Mouse (Mus musculus) A20 (cell line): ENCODE results near the gene Fbxl7.
"Not testable (repeated sequence)": the region's sequence is repeated elsewhere in the genome, so short reads cannot be mapped to it uniquely, and the experiment has no call there.

Experiments
- DNase-seq: peaks from one replicate; pipeline ENCODE4 v3.0.0-alpha.2; 2011; ENCODE audit warnings: low read depth, low spot score

Fbxl7 gene

DNA sequence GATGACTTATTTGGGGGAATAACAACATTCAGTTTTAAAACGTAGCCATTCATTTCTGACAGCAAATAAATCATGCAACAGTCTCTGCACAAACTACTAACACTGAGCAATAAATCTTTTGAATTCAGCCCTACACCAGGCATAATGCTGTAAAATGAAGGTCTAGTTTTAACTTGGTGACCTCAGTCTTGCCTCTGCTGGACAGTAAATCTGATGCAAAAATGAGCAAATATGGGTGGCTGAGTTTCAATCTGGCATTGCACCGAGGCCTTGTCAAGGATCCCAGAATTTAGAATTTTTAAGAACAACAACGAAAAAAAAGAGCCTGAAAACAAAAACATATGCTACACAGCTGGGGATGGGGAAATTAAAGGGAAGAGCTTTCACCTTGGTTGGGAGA is 85.8 kb downstream of the Fbxl7 start:
- no peak for DNase-seq

DNA sequence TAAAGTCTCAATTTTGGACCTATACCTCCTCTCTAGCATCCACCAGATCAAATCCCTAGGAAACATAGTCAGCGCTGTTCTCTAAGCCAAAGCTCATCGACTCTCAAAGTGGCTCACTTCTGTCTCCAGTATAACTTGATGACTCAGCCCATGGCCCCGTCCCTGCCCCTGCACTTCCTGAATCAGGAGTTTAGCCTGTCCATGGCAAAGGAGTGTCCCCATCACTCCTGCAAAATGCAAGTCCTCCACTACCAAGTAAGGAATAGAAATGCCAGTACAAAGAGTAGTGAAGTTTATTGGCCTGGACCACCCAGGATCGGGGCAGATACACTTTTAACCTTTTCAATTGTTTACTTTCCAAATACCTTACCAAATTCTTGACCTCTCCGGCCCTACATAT is 91.3 kb downstream of the Fbxl7 start:
- DNase-seq, result no peak

DNA sequence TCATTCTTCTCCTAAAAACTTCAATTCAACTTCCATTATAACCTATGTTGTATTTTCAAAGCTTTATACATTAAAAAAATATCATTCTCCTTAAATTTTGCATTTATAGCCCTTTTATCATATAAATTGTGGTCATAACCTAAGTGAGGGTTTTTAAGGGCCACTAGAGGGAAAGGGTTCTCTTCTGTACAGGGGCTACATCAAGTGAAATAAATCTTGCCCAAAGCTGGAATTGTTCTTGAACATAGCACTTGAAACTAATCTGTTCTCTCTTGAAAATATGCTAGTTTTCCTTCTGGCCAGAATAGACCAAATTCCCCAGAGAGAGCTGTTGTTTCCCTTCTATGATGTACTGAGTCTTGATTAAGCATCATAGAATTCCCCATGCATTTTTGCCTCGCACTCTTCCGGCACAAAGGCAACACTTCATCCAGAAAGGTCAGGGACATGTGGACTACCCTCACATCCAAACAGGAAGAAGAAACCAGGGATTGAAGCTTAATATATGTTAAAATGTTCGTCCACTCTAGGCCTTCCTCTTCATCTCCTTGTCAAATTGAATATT is 95.8 kb downstream of the Fbxl7 start:
- no peak for DNase-seq

DNA sequence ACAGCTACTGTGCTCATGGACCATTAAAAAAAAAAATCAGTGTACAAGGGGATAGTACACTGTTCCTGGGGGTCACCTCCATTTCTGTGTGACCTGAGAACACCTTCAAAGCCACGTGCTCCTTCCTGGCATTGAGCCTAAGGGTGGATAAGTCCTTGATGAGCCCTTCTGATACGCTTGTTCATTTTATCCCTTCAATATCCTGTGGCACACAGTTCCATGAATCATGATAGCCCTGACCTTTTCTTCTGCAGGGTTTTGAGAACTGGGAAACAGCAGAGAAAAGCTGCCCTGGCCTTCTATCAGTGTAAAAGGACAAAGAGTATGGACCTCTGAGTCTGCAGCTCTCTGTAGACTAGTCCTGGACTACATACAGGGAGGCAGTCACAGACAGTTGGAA is 99.4 kb downstream of the Fbxl7 start:
- DNase-seq, result no peak

DNA sequence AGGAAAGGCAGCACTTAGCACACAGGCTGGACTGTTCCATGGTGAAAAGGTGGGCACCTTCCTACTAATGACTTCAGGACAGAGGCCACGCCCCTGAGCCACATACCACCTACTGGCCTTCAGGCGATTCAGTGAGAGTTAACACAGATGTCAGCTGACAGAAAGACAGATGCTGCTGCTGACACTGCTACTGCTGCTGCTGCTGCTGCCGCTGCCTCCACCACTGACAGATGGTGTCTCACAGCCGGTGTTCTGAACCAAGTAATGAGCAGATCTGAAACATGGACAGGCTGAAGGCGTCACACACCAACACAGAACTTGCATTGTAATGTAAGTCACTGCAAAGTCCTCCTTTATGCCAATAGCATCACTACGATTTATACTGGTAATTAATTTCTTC is 99.9 kb downstream of the Fbxl7 start:
- DNase-seq, result no peak

DNA sequence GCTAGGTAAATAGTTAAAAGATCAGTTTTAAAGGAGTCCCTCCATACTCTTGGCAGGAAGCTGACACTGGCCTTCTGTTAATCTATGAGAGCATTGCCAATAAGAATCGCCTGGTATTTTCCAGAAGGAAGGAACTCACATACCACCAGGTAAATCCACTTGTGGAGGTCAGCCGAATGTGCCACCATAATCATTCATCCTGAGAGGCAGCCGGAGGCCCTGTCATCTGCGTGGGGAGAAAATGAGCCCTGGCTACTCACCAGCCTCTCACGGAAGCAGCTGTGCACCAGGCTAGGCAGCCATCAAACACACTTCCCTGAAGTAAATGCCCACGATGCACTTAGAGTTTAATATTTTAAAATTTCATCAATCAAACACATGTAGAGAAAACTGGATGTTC is 108.2 kb downstream of the Fbxl7 start:
- no peak for DNase-seq

DNA sequence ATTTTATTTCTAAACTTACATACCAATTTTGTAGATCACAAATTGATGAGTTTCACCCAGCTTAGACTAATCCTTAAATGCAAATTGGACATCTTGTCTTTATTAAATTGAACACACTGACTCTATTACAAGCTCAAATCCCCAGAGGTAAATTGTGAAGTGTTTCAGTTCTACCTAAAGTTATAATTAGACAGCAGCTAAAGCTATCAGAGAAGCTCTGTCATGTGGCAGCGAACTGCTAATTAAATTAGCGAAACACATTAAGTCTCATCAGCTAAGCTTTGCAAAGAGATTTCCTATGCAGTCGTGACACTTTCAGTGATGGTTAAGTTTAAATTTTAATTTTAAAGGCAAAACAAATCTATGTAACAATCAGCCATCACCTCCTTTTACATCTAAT is 114.8 kb downstream of the Fbxl7 start:
- no peak for DNase-seq

DNA sequence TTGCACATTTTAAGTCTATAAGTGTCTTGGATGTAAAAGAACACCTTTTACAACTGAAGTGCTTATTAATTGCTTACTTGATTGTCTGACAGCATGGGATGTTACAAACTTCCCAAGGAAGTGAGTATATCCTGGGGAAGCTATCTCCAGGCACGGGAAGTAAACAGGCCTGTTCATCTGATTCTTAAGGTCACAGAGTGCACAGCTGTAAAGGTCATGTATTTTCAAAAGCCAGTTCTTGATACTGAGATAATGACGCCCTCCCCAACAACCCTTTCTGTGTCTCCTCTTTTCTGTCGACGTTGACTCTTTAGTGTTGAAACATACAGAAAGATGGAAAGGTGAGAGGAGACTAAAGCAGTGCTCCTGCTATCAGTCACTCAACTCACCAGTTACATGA is 116.3 kb downstream of the Fbxl7 start:
- no peak for DNase-seq

DNA sequence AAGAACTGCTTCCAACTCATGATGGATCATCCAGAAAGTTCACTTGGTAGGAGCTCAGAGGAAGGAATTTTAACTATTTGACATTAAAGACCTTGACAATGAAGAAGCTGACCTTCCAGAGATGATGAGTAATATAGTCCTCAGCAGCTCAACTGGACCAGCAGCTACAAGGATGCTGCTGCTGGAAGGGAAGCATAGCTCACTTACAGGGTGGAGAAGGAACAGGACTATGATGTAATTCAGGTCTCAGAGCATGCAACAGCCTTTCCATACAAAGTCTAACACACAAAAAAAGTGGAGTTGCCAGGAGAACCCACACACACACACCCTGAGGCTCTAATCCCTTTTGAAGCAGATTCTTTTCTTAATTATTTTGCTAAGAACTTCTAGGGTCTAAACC is 119.7 kb downstream of the Fbxl7 start:
- DNase-seq, result no peak

DNA sequence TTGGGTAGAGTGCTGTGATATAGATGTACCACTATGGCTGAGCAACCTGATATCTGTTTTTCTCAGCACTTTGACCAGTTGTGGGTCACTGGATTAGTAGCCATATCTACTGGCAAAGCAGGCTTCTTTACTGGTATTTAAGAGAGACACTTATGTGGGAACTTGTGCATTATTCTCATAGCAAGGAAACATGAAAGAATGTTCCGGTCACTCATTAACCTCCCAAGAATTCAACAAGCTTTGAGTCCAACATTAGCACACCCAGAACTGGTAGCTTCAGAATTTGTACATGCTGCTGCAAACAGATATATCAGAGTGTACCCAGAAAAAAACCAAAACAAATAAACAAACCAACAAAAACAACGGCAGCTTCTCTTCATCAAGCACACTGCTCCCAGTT is 120.5 kb downstream of the Fbxl7 start:
- DNase-seq, result no peak

DNA sequence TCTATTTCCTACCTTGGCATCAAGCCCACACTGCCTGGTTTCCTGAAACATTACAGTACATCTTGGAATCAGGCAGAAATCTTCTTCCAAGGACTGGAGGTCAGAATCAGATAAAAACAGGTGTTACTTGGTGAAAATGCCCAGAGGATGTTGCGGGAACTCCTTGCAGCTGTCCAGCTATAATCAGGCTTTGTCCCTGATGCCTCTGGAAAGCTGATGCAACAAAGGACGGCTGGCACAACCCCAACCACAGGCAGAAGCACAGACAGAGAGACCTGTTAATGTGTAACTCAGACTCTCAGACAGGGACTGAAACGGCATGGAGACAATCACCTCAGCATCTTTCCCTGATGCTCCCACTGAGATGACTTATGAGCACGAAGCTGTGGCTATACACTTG is 133.7 kb downstream of the Fbxl7 start:
- no peak for DNase-seq

DNA sequence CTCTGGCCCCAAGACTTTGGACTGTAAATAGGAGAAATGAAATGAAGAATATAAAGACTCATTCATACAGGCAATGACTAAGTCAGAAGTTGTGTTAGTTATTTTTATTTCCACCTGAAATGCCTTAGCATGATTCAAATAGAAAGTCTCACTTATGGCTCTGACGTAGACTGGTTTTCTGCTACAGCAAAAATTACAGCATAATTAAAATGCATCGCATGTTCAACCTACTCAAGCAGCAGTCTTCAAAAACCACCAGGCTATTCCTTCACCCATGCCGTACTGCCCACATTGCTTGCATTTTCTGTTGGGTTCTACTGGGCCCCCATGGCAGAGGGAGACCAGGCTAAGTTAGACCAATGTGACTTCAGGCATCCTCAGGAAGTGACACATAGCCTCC is 146.9 kb downstream of the Fbxl7 start:
- DNase-seq, result no peak

DNA sequence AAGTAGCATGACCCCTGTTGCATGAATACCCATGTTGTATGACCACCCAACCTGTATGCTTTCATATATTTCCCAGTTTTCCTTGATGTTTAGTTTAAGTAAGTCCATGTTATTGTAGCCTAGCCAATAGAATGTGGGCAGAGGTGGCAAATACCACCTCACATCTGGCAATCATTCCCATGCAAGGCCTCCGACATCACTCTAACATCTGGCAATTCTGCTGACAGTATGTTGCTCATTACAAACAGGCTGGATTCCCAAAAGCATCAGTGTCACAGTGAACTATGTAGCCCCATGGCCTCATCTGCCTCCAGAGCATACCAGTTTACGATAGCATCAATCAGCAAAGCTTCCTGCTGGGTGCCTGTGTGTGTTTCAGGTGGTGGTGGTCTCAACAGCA is 163.0 kb downstream of the Fbxl7 start:
- DNase-seq, result no peak

DNA sequence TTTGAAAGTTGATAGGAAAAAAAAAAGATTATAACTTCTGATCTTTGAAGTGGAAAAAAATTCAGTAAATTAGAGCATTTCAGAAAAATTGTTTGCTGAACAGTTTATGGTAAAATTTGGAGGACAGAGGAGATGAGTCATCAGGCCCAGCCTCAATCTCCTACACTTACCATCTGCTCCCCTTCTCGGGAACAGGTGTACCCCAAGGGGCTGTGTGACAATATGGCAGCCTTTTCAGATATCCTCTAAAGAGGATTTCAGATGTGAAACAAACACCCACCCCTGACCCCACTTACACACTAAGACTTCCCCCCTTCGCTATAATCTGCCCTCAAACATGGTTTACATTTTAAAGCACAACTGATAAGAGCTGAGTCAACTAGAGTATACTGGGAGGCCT is 164.6 kb downstream of the Fbxl7 start:
- no peak for DNase-seq

DNA sequence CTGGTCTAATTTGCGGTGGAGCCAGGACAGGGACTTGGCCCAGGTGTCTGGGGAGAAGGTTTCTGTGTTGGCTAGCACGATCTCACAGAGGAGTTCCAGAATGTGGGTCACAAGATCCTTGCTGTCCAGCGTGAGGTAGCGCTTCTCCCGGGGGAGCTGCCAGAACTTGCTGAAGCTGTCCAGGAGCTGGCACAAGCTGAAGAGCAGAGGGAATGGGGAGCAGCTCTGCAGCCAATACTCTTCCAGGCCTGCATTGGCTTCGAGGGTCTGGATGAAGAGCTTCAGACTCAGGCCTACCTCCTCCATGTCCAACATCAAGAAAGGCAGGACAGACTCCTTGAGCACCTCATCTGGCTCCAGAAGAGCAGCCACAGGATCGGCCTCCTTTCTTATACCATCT is 166.0 kb downstream of the Fbxl7 start:
- not testable (repeated sequence) for DNase-seq

DNA sequence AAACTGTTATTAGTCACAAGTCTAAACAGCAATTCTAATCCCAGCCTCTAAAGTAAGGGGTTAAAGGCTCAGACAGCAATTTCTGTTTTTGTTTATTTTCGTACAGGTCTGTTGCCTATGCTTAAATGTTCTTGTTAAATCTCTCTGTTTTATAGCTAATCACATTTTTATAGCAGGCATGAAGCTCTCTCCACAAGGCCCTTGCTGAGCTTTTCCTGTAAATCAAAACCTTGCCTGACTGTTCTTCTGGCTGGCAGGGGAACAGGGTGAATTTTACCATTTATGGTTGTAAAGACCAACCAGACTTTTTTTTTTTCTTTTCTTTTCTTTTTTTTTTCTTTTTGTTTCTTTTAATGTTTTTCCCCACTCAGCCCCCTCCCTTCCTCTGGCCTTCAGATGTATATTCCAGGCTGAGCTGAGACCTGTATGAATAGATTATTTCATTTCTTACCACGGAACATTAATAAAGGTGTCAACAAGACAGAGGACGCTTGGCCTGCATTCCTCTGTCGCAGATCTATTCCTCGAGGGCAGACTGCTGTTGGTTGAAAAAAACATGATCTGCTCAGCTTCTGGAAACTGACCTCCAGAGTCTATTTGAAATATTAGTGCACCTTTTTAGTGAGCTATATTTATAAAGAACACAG is 176.9 kb downstream of the Fbxl7 start:
- no peak for DNase-seq

DNA sequence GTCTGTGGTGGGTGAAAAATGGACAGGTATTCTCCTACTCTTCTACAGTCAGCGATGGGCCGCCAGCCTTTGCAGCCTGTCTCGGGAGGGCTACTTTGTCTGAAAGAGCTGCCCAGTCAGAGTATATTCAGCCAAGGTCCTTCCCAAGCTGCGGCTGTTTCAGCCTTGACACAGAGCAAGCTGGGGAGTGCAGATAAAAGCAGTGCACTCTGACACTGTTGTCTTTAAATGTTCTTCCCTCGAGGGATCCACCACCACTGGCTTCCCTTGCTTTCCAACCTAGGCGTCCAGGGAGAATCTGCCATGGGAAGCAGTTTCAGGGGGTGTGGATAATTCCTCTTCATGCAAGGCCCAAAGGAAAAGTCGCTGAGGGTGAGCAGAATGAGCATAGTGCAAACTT is 177.4 kb downstream of the Fbxl7 start:
- no peak for DNase-seq

DNA sequence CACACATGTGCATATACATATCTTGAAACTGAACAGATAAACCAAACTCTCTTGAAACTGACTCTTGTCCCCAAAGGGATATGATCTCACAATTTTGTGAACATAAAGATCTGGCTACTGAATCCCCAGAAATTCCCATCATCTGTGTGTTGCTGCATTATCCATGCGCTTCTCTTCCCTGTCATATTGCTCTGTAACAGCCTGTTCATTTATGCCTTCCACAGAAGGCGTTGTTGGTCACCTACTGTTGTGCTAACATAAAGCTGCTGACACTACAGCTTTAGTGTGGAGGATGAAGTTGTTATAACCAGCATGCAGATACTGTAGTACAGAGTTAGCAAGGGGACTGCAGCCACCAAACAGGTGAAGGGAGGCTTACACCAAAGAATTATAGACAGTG is 179.2 kb downstream of the Fbxl7 start:
- DNase-seq, result no peak

DNA sequence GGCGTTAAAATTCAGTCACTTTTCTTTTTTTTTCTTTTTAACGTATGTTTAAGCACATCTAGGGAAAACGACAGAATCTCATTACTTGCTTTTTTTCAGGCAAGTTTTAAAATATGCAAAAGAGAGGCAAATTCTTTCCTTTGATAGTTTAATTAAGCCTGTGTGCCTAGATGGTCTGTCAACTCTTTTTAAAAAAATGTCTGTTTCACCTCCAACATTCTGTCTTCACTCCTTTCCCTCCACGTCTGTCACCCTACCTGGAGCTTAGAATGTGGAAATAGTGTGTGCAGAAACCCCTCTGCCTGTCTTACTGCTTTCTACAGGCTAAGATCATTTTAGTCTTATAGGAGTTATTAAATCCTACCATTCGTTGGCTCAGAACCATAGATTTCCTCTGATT is 179.7 kb downstream of the Fbxl7 start:
- no peak for DNase-seq

DNA sequence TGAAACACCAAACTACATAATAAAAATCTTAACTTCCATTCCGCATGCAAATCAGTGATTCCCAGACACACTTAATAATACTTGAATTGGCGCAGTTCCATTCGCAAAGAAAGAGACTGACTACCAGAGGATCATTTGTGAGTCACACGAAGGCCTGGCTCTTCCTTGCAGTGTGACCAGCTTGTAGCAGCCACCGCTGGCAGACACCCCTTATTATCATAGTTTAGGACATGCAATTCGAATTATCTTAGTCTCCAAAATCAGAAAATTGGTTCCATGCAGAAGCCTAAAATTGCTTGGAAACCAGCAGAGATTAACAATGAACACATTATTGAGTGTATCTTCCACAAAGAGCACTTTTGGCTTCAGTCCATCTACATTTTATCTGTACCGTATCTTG is 183.1 kb downstream of the Fbxl7 start:
- no peak for DNase-seq

DNA sequence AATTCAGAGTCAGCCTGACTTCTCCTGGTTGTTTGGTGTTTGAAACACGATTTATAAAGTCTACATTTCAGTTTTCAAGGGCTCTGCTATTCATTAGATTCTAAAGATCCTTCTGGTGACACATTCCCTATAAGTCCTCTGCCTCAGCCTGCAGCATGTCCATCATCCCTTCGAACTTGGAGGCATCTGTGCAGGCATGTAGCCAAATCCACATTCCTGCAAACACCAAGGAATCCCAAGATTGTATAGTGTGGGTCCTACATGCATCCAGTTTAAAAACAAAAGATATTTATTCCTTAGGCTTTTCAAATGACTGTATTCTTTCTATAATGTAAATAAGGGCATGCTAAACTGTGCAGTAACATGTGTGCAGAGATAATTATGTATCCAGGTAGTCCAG is 190.4 kb downstream of the Fbxl7 start:
- DNase-seq, result no peak

DNA sequence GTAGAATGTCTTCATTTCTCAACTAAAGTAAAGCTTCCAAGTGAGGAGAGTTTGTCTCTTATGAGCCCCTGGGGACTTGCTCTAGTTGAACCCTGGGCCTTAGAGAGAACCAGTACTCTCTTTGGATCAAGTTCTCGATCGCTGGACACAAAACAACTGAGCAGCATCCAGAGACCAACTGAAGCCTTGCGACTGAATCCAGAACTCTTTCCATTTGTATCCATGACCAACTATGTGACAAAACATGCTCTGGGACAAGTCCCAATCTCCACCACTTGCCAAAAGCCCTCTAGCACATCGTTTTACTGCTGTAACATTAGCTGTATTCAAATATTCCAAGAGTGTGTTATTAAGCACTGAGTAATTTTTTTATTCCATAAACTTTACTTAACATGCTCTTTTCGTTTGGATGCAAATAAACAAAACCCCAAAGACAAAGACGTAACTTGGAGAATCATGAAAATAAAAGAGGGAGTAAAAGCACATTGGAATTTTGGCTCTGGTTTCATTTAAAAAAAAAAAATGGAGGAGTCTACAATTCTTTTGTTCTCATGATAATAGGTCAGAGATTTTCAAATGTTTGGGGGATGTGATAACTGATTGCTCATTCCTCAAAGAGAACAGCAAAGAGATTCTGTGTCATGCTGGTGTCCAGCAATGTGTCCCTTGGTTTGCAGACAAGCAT is 192.1 kb downstream of the Fbxl7 start:
- no peak for DNase-seq

DNA sequence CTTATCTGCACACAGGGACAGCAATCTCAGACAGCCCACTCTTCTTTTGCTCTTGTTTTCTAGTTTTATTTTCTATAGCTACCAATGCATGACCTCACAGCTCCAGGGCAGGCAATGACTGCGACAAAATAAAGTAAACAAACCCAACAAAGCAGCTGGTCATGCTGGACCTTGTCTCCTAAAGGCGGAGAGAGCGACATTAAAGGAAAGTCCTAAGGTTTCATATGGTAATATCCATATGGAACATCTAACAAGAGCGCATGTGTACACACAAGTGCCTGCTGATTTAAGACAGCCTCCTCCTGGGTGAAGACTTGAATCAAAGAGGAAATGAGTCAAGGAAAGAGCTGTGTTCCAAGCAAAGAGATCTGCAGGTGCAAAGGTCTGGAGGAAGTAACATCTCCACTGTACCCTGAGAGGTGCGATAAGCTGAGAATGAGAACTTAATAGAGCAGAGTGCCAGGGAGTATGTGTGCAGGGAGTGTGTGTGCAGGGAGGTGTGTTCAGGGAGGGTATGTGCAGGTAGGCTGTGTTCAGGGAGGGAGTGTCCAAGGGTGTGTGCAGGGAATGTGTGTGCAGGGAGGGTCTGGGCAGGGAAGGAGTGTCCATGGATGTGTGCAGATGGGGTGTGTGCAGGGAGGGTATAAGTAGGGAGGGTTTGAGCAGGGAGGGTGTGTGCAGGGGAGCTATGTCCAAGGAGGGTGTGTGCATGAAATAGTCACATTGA is 193.3 kb downstream of the Fbxl7 start:
- no peak for DNase-seq
